9 mouse cellular contexts compared by ENCODE assay signal in the genomic region with DNA sequence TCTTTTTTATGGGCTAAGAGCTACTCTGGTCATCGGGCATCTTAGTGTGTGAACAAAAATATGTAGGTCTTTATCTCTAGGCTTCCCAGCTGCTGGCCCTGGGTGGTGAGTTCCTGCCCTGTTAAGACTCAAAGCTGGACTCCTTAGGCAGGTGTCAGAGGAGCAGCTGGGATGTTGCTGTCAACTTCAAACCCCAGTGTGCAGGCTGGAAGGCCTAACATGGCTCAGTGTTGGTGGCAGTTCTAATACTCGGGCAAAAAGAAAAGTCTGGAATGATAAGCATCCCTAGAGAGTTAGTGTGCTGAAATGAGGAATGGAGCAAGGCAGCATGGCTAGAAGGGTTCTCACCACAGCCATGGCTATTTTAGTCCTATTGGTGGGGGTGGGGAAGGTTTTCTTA. TPM values are rescaled to one million over a fixed set of nuclear protein-coding genes. Genes with fewer than 3 reads are reported as not detected.
A peak's percentile ranks its signal among the peaks of the same experiment; 100 is the strongest.
DNase-seq lines count a peak whose midpoint lies in the region; ATAC-seq and TF ChIP-seq lines count a peak whose summit lies in the region.
"Had no signal": no experiment of that assay in that cellular context is flagged by ENCODE, and none has a peak within 500 bp of the region (broad histone marks: within the 10 kb centered on the region; RNA-seq: fewer than 3 reads in every experiment).

No protein-coding gene starts in this region.

- no peak overlapping the region for H3K4me3 ChIP-seq in lung, postnatal 0 days (ENCODE audit: low read depth, low read length)
- no peak overlapping the region for H3K4me3 ChIP-seq in forebrain, embryonic 16.5 days (replicated peaks; ENCODE audit: low read length)
- H3K4me3 ChIP-seq: limb, embryonic 13.5 days had no signal

- H3K4me2 ChIP-seq in lung, postnatal 0 days (replicated peaks; ENCODE audit: low read depth, low read length) = no peak overlapping the region
- no peak overlapping the region for H3K4me2 ChIP-seq in forebrain, embryonic 16.5 days (ENCODE audit: low read length)
- H3K4me2 ChIP-seq: limb, embryonic 13.5 days had no signal

- no peak for TF ChIP-seq CTCF in lung, postnatal 0 days (IDR thresholded peaks at IDR 0.05)

- H3K27ac ChIP-seq in lung, postnatal 0 days (ENCODE audit: low read length) = peak overlapping the region; percentile 94
- H3K27ac ChIP-seq in forebrain, embryonic 16.5 days (ENCODE audit: low read length) = no peak overlapping the region

- H3K4me1 ChIP-seq in lung, postnatal 0 days (ENCODE audit: insufficient read depth, low read depth, low read length) = peaks cover 35% of the 10 kb centered on the region; the same call in 1 of the 2 replicates
- H3K4me1 ChIP-seq in forebrain, embryonic 16.5 days (replicated peaks; ENCODE audit: control insufficient read depth, insufficient read depth, low read length) = peaks cover 14% of the 10 kb centered on the region

- ATAC-seq in lung, postnatal 0 days = peak; percentile 19
- no peak for ATAC-seq in forebrain, embryonic 16.5 days

- no peaks in the 10 kb centered on the region for H3K27me3 ChIP-seq in lung, postnatal 0 days (replicated peaks; ENCODE audit: insufficient read depth, low read length)
- no peaks in the 10 kb centered on the region for H3K27me3 ChIP-seq in forebrain, embryonic 16.5 days (replicated peaks; ENCODE audit: control insufficient read depth, insufficient read depth, low read length)
- H3K27me3 ChIP-seq: limb, embryonic 13.5 days had no signal

- peaks cover 5% of the 10 kb centered on the region; the same call in 1 of the 2 replicates for H3K36me3 ChIP-seq in lung, postnatal 0 days (ENCODE audit: insufficient read depth, low read length)
- no peaks in the 10 kb centered on the region for H3K36me3 ChIP-seq in forebrain, embryonic 16.5 days (ENCODE audit: control insufficient read depth, insufficient read depth)

- DNase-seq in kidney, adult 11 months = peak; percentile 30
- no peak for DNase-seq in kidney, adult 18-20 months
- DNase-seq in heart, adult 11 months = peak; percentile 98
- DNase-seq in heart, postnatal 25 days (ENCODE audit: low spot score) = peak; percentile 27
- DNase-seq in lung, postnatal 0 days (ENCODE audit: low spot score) = peak; percentile 53
- no peak for DNase-seq in cerebellum, adult 11 months
- no peak for DNase-seq in right cerebral cortex, postnatal 14 days

- H3K9me3 ChIP-seq in lung, postnatal 0 days (ENCODE audit: low read length) = no peaks in the 10 kb centered on the region
- no peaks in the 10 kb centered on the region for H3K9me3 ChIP-seq in forebrain, embryonic 16.5 days (ENCODE audit: control insufficient read depth, low read length)
- H3K9me3 ChIP-seq: limb, embryonic 13.5 days had no signal

- H3K9ac ChIP-seq in lung, postnatal 0 days (replicated peaks; ENCODE audit: low read depth) = no peak overlapping the region
- H3K9ac ChIP-seq in forebrain, embryonic 16.5 days (replicated peaks; ENCODE audit: low read depth, low read length) = no peak overlapping the region
- H3K9ac ChIP-seq: limb, embryonic 13.5 days had no signal

- TF ChIP-seq EP300 in lung, postnatal 0 days (IDR thresholded peaks at IDR 0.05) = no peak

- WGBS in lung, postnatal 0 days = 23% methylated on average over 2 of the region's 2 CpGs
- WGBS in forebrain, embryonic 16.5 days = 80% methylated on average over 2 of the region's 2 CpGs

- intact Hi-C loops in heart, postnatal 25 days (cut with DNase I) = no loop called here

RNA-seq across cellular contexts. Expression of gene Dgkd, which starts 27.8 kb away (rescaled TPM):
- 10 to 100 TPM; 56.5 to 56.7 TPM for total RNA-seq in heart, postnatal 25 days (2021)
- 24.3 and 25.5 TPM in 2 replicates for polyA plus RNA-seq in lung, postnatal 0 days (2015; fragmentation: Nextera tagmentation; extraction: Ambion mirVana)
- 57.7 TPM in 2 replicates for polyA plus RNA-seq in forebrain, embryonic 16.5 days (2015; fragmentation: Nextera tagmentation; extraction: Ambion mirVana)

Comparison
In these comparisons a context has a peak if more than half of its experiments do, and no peak if none do; other contexts are left out.
1. DNase-seq: peak in kidney, adult 11 months (single experiment), heart, adult 11 months (single experiment), heart, postnatal 25 days (single experiment) and lung, postnatal 0 days (single experiment); none in kidney, adult 18-20 months (single experiment), cerebellum, adult 11 months (single experiment) and right cerebral cortex, postnatal 14 days (single experiment).